22 mouse cellular contexts compared by ENCODE assay signal in the genomic region with DNA sequence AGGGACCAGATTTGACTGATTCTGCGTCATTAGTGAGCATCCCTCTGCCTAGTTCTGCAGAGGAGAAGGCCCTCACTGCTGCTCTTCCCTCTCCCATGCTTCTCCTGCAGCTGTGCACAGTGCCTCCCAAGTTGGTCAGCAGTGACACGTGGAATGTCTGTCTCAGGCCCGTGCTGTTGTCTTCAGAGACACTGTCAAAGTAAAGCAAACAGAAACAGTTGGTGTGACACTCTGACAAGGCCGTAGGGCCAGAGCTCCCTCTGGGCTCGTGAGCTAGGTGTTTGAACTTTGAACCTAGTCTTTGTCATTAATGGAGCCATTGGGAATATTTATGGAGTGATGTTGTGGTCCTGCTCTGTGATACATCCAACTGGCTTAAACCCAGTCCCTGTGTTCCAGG. TPM values are rescaled to one million over a fixed set of nuclear protein-coding genes. Genes with fewer than 3 reads are reported as not detected.
A peak's percentile ranks its signal among the peaks of the same experiment; 100 is the strongest.
DNase-seq lines count a peak whose midpoint lies in the region; ATAC-seq and TF ChIP-seq lines count a peak whose summit lies in the region.
"Had no signal": no experiment of that assay in that cellular context is flagged by ENCODE, and none has a peak within 500 bp of the region (broad histone marks: within the 10 kb centered on the region; RNA-seq: fewer than 3 reads in every experiment).

No protein-coding gene starts in this region.

- H3K4me1 ChIP-seq in liver, adult 2 months (ENCODE audit: control insufficient read depth, insufficient read depth, low read length) = peaks cover 34% of the 10 kb centered on the region
- H3K4me1 ChIP-seq in liver, embryonic 11.5 days (replicated peaks; ENCODE audit: control insufficient read depth, insufficient read depth, low read length) = peaks cover 24% of the 10 kb centered on the region
- peaks cover 4% of the 10 kb centered on the region; the same call in 1 of the 2 replicates for H3K4me1 ChIP-seq in lung, postnatal 0 days (ENCODE audit: insufficient read depth, low read depth, low read length)
- peaks cover 20% of the 10 kb centered on the region for H3K4me1 ChIP-seq in lung, adult 2 months (ENCODE audit: control insufficient read depth, insufficient read depth, low read length)
- H3K4me1 ChIP-seq in forebrain, embryonic 16.5 days (replicated peaks; ENCODE audit: control insufficient read depth, insufficient read depth, low read length) = no peaks in the 10 kb centered on the region; the same call in 1 of the 2 replicates

- no peak for TF ChIP-seq EP300 in lung, postnatal 0 days (IDR thresholded peaks at IDR 0.05)

- no peak overlapping the region for H3K9ac ChIP-seq in liver, adult 2 months (ENCODE audit: low read depth, low read length)
- no peak overlapping the region for H3K9ac ChIP-seq in liver, embryonic 11.5 days (ENCODE audit: low read depth, low read length)
- no peak overlapping the region for H3K9ac ChIP-seq in lung, postnatal 0 days (replicated peaks; ENCODE audit: low read depth)
- no peak overlapping the region for H3K9ac ChIP-seq in forebrain, embryonic 16.5 days (replicated peaks; ENCODE audit: low read depth, low read length)
- H3K9ac ChIP-seq: embryonic facial prominence, embryonic 12.5 days; forebrain, embryonic 15.5 days; hindbrain, embryonic 13.5 days had no signal

- no peaks in the 10 kb centered on the region for H3K27me3 ChIP-seq in liver, adult 2 months (ENCODE audit: control insufficient read depth, insufficient read depth, low read length)
- no peaks in the 10 kb centered on the region for H3K27me3 ChIP-seq in liver, embryonic 11.5 days (replicated peaks; ENCODE audit: control insufficient read depth, insufficient read depth, low read length)
- H3K27me3 ChIP-seq in lung, postnatal 0 days (replicated peaks; ENCODE audit: insufficient read depth, low read length) = no peaks in the 10 kb centered on the region
- H3K27me3 ChIP-seq in forebrain, embryonic 16.5 days (replicated peaks; ENCODE audit: control insufficient read depth, insufficient read depth, low read length) = no peaks in the 10 kb centered on the region
- H3K27me3 ChIP-seq: embryonic facial prominence, embryonic 12.5 days; forebrain, embryonic 15.5 days; hindbrain, embryonic 13.5 days had no signal

- peak overlapping the region; percentile 32; the same call in 1 of the 2 replicates for H3K27ac ChIP-seq in gastrocnemius, adult 2 months
- peak overlapping the region; percentile 64 for H3K27ac ChIP-seq in liver, adult 2 months (replicated peaks; ENCODE audit: insufficient read depth, low read depth, low read length)
- no peak overlapping the region for H3K27ac ChIP-seq in liver, embryonic 11.5 days (ENCODE audit: low read depth, low read length)
- 0 out of 2 replicates have a peak overlapping the region, but pooled peaks have one; percentile 3 for H3K27ac ChIP-seq in lung, postnatal 0 days (ENCODE audit: low read length)
- no peak overlapping the region for H3K27ac ChIP-seq in forebrain, embryonic 16.5 days (ENCODE audit: low read length)
- H3K27ac ChIP-seq: embryonic facial prominence, embryonic 12.5 days; forebrain, embryonic 15.5 days; heart, embryonic 10.5 days; hindbrain, embryonic 13.5 days had no signal

- WGBS in liver, adult 2 months = 28% methylated on average over 5 of the region's 5 CpGs
- 65% methylated on average over 5 of the region's 5 CpGs for WGBS in liver, embryonic 11.5 days
- 32% methylated on average over 5 of the region's 5 CpGs for WGBS in lung, postnatal 0 days
- WGBS in lung, adult 2 months = 59% methylated on average over 5 of the region's 5 CpGs
- 89% methylated on average over 5 of the region's 5 CpGs for WGBS in forebrain, embryonic 16.5 days

- no peak for ATAC-seq in liver, embryonic 11.5 days (replicated peaks; ENCODE audit: low FRiP score)
- ATAC-seq in lung, postnatal 0 days = peak; percentile 10; the same call in 1 of the 2 replicates
- ATAC-seq in forebrain, embryonic 16.5 days = no peak
- ATAC-seq: CD4-positive, CD25-positive, alpha-beta regulatory T cell, adult 4 months; forebrain, embryonic 15.5 days had no signal

- no peak for TF ChIP-seq POLR2A in liver, adult 2 months (IDR thresholded peaks at IDR 0.05; ENCODE audit: extremely low read depth, insufficient read depth, low read length)
- TF ChIP-seq POLR2A in lung, adult 2 months (IDR thresholded peaks at IDR 0.05; ENCODE audit: borderline replicate concordance, extremely low read depth, low read depth, low read length) = no peak

- peaks cover 5% of the 10 kb centered on the region; the same call in 1 of the 2 replicates for H3K79me2 ChIP-seq in liver, adult 2 months (ENCODE audit: control insufficient read depth, insufficient read depth, low read length)

- TF ChIP-seq CTCF in gastrocnemius, adult 2 months (IDR thresholded peaks at IDR 0.05) = no peak
- TF ChIP-seq CTCF in liver, adult 2 months (IDR thresholded peaks at IDR 0.05; ENCODE audit: low read depth, low read length) = no peak
- TF ChIP-seq CTCF in lung, postnatal 0 days (IDR thresholded peaks at IDR 0.05) = no peak
- TF ChIP-seq CTCF in lung, adult 2 months (IDR thresholded peaks at IDR 0.05; ENCODE audit: insufficient read depth, low read length) = no peak

- no peak overlapping the region for H3K4me3 ChIP-seq in gastrocnemius, adult 2 months
- no peak overlapping the region for H3K4me3 ChIP-seq in liver, adult 2 months (ENCODE audit: insufficient read depth, low read depth, low read length)
- H3K4me3 ChIP-seq in liver, embryonic 11.5 days (ENCODE audit: low read depth, low read length) = no peak overlapping the region
- H3K4me3 ChIP-seq in lung, postnatal 0 days (ENCODE audit: low read depth, low read length) = no peak overlapping the region
- no peak overlapping the region for H3K4me3 ChIP-seq in lung, adult 2 months (replicated peaks; ENCODE audit: extremely low read depth, low read depth, low read length)
- no peak overlapping the region for H3K4me3 ChIP-seq in forebrain, embryonic 16.5 days (replicated peaks; ENCODE audit: low read length)
- H3K4me3 ChIP-seq: embryonic facial prominence, embryonic 12.5 days; forebrain, embryonic 15.5 days; heart, embryonic 10.5 days; hindbrain, embryonic 13.5 days had no signal

- no peak for DNase-seq in gastrocnemius, adult 2 months
- DNase-seq in gastrocnemius, postnatal 4 days (ENCODE audit: low spot score in 2 of 2) = no peak
- peak; percentile 87 for DNase-seq in liver, adult 2 months (ENCODE audit: extremely low read depth, low read depth, low spot score)
- DNase-seq in liver, embryonic 11.5 days (ENCODE audit: low spot score) = no peak
- DNase-seq in lung, postnatal 0 days (ENCODE audit: low spot score) = no peak
- no peak for DNase-seq in lung, adult 2 months
- peak; percentile 56 for DNase-seq in yolk sac, embryonic 10.5 days (ENCODE audit: low spot score)
- DNase-seq: adrenal gland, adult 8-10 months; B cell, adult 2 months; cerebellum, adult 11 months; cerebellum, adult 8-10 months; cerebellum, postnatal 14 days; gastrocnemius, postnatal 25 days; heart, adult 18-20 months; heart, postnatal 14 days had no signal

- no peak overlapping the region for H3K4me2 ChIP-seq in liver, embryonic 11.5 days
- no peak overlapping the region for H3K4me2 ChIP-seq in lung, postnatal 0 days (replicated peaks; ENCODE audit: low read depth, low read length)
- no peak overlapping the region for H3K4me2 ChIP-seq in forebrain, embryonic 16.5 days (ENCODE audit: low read length)
- H3K4me2 ChIP-seq: embryonic facial prominence, embryonic 12.5 days; forebrain, embryonic 15.5 days; hindbrain, embryonic 13.5 days had no signal

- H3K36me3 ChIP-seq in liver, adult 2 months (ENCODE audit: control insufficient read depth, insufficient read depth, low read length) = no peaks in the 10 kb centered on the region
- peaks cover 3% of the 10 kb centered on the region; the same call in 1 of the 2 replicates for H3K36me3 ChIP-seq in liver, embryonic 11.5 days (ENCODE audit: control insufficient read depth, insufficient read depth, low read length)
- H3K36me3 ChIP-seq in lung, postnatal 0 days (ENCODE audit: insufficient read depth, low read length) = no peaks in the 10 kb centered on the region
- 0 out of 2 replicates have a peak, but pooled peaks cover 2% of the 10 kb centered on the region for H3K36me3 ChIP-seq in forebrain, embryonic 16.5 days (ENCODE audit: control insufficient read depth, insufficient read depth)
- H3K36me3 ChIP-seq: forebrain, embryonic 15.5 days; G1E had no signal

- intact Hi-C loops in gastrocnemius, adult 2 months (cut with DNase I) = no loop called here

- no peaks in the 10 kb centered on the region for H3K9me3 ChIP-seq in liver, embryonic 11.5 days (ENCODE audit: control insufficient read depth, low read length)
- H3K9me3 ChIP-seq in lung, postnatal 0 days (ENCODE audit: low read length) = no peaks in the 10 kb centered on the region
- H3K9me3 ChIP-seq in forebrain, embryonic 16.5 days (ENCODE audit: control insufficient read depth, low read length) = no peaks in the 10 kb centered on the region
- H3K9me3 ChIP-seq: embryonic facial prominence, embryonic 12.5 days; forebrain, embryonic 15.5 days; G1E; heart, embryonic 10.5 days; hindbrain, embryonic 13.5 days had no signal

RNA-seq across cellular contexts. Expression of gene Dnmt3a, which starts 54.2 kb away (rescaled TPM):
- total RNA-seq in gastrocnemius, adult 2 months (2021) = 10 to 100 TPM; 57.5 to 97.5 TPM
- 100 to 1,000 TPM; 155 to 169 TPM for total RNA-seq in gastrocnemius, postnatal 4 days (2021)
- total RNA-seq in liver, adult 2 months (2014; rRNA removed) = 7.9 and 11.2 TPM in 2 replicates
- polyA plus RNA-seq in liver, adult 2 months (2012; rRNA removed) = 3.0 and 4.0 TPM in 2 replicates
- polyA plus RNA-seq in liver, embryonic 11.5 days (2014; fragmentation: Nextera tagmentation; extraction: Ambion mirVana) = 73.2 and 73.3 TPM in 2 replicates
- polyA plus RNA-seq in lung, postnatal 0 days (2015; fragmentation: Nextera tagmentation; extraction: Ambion mirVana) = 60.3 and 74.8 TPM in 2 replicates
- polyA plus RNA-seq in lung, adult 2 months (2012; rRNA removed) = 14.6 and 14.7 TPM in 2 replicates
- polyA plus RNA-seq in forebrain, embryonic 16.5 days (2015; fragmentation: Nextera tagmentation; extraction: Ambion mirVana) = 86.3 and 86.6 TPM in 2 replicates

Comparison
In these comparisons a context has a peak if more than half of its experiments do, and no peak if none do; other contexts are left out.
1. DNase-seq: peak in liver, adult 2 months (single experiment) and yolk sac, embryonic 10.5 days (single experiment); none in gastrocnemius, adult 2 months (single experiment), gastrocnemius, postnatal 4 days (0 of 2), liver, embryonic 11.5 days (single experiment), lung, postnatal 0 days (single experiment) and lung, adult 2 months (single experiment).
2. H3K27ac ChIP-seq: peak in gastrocnemius, adult 2 months (single experiment), liver, adult 2 months (single experiment) and lung, postnatal 0 days (single experiment); none in liver, embryonic 11.5 days (single experiment) and forebrain, embryonic 16.5 days (single experiment).